Mouse (Mus musculus) left cerebral cortex, adult 8-10 months (tissue): ENCODE measurements around the gene Gm20721. TPM values are rescaled to one million over a fixed set of nuclear protein-coding genes. Genes with fewer than 3 reads are reported as not detected.
"Not testable (repeated sequence)": the region's sequence is repeated elsewhere in the genome, so short reads cannot be mapped to it uniquely, and the experiment has no call there.

ENCODE experiments used
- DNase-seq, 2 experiments: peaks; one replicate each; pipeline ENCODE4 v3.0.0; 2022; ENCODE audit warnings: low spot score in 2 of 2
- total RNA-seq, 4 experiments: library from RNA; stranded (reverse); gene quantifications; 2 replicates each; pipeline ENCODE4 v1.2.4; 2022

Gene Gm20721
- total RNA-seq, 4 experiments from 2014 or later, result 0.91 to 3.4 (median 1.6) TPM

DNA sequence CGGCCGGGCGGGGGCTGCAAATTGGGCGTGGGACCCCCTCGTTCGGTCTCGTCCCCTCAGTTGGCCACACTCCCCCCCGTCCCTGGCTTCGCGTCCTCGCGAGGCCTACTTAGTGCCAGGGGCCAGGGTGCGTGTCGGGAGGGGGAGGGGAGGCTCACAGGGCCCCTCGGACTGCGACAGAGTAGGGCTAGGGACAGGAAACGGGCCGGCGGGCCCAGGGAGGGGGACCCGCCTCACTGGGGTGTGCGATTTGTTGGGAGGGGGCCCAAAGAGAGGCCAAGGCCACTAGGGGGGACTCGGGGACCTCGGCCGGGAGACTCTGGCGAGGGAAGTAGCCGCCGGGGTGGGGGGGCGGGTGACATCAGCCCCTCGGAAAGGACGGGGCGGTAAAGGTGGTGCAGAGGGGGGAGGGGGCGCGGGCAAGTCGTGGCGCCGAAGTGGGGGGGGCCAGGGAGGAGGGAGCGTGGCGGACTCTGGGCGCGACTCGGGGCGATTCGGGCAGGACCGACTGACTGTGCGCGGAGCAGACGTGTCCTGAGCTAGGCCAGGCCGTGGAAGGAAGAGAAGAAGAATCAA, 15.8 kb downstream of the Gm20721 start:
- peak in 1 of 2 experiments; percentile 54 for DNase-seq

DNA sequence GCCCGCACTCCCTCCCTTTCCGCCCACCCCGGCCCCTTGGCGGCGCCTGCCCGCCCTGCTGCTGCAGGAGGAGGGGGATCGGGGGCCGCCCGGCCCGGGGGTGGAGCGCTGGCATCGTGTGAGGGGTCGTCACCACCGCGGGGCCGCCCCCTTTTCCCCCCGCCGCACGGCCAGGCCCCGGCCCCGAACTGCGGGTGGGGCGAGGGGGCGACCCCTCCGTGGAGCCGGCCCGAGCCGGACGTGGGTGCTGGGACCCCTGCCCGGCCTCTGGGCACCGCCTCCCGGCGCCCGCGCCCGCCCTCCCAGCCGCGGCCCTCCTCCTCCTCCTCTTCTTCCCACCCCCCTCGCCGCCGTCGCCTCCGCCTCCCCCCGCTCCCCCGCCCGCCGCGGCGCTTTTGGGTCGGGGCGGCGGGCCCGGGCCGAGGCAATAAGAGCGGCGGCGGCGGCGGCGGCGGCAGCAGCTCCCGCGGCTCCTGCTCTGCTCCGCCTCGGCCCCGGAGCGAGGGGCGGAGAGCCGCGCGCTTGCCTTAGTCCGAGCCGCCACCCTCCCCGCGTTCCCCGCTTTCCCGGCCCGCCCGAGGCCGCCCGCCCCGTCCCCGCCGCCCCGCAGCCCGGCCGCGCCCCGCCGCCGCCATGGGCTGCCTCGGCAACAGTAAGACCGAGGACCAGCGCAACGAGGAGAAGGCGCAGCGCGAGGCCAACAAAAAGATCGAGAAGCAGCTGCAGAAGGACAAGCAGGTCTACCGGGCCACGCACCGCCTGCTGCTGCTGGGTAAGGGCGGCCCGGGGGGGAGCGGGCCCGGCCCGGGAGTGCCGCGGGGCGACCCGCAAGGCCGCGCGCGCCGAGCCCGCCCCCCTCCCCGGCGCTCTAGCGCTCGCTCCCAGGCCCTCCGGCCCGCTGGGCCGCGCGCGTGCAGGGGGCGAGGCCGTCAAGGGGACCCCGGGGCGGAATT, 16.6 kb downstream of the Gm20721 start:
- DNase-seq, result peak in 1 of 2 experiments; percentile 66

DNA sequence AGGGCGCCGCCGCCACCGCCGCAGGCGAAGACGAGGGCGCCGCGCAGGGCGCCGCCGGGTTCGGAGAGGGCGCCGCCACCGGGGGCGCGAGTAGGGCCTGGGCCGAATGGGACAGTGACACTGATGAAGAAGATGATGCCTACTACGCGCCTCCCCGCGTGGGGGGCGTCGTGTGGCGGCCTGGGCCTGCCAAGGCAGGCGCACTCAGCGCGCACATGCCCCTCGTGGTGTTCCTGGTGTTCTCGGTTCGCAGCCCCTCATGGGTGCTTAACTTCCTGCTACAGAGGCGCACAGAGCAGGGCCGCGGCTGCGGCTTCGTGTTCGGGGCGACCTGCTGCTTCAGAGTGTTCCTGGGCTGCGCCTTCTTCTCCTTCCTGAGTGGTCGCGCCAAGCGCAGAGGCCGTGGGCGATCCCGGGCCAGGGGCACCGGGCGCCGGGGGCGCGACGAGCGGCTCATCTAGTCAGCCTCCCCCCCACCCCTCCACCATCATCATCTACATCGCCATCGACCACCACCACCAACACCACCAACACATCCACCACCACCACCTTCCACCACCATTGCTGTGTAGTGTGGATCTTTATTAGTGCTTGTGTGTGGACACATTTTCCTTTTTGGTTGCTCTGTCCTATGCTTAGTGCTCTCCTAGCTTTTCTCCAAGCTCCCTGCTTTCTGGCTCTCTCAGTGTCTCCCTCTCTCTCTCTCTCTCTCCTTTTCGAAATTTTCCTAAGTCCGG, 17.4 kb downstream of the Gm20721 start:
- peak in 1 of 2 experiments; percentile 34 for DNase-seq

DNA sequence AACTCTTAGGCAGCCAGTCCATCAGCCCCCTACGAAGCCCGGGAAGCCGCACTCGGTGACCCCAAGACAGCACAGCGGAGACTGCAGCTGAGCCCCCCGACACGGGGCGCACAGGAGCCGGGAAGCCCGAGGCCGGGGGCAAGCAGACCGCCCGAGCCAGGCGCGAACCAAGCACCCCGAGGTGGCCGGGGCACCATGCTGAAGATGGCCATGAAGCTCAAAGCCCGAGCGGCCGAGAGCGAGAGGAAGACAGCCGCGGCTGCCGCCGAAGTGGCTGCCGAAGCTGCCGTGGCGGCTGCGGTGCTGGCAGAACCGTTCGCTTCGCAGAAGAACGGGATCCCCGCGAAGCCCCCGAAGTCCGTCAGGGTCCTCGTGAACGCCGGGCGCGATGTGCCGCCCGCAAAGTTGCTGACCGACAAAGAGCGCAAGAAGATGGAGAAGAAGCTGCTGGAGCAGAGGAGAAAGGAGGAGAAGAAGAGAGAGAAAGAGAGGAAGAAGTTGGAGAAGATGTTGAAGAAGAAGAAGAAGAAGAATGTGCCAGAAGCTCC, 18.1 kb downstream of the Gm20721 start:
- DNase-seq, result no peak

DNA sequence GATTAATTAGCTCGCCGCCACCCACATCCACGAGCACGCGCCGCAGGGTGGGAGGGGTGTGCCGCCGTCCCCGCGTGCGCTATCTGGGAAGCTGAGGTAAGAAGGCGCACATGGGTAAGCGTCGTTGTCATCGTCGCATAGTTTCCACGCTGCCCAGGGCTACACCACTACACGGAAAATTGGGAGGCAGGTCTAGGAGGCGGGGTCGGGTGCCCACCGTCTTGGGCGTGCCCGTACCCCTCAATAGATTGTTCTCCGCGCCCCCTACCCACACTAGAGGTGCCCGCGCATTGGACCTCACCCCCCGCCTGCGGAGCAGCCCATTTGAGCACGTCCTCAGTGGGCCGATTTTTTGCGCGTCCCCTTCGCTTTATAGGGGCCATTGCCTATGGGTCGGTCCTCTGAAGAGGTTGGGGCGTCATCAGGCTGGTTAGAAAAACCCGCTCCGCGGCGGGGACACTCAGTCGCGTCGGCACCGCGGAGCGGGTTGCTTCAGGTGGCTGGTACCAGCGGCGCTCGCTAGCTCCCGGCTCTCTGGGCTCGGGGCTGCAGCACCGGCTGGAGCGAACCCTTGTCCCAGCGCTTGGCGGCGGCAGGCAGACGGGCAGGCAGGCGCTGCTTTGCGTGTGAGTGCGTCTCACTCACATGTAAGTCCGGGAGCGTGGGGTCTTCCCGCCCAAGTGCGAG, 19.1 kb downstream of the Gm20721 start:
- peak; percentile 63 to 79 for DNase-seq

DNA sequence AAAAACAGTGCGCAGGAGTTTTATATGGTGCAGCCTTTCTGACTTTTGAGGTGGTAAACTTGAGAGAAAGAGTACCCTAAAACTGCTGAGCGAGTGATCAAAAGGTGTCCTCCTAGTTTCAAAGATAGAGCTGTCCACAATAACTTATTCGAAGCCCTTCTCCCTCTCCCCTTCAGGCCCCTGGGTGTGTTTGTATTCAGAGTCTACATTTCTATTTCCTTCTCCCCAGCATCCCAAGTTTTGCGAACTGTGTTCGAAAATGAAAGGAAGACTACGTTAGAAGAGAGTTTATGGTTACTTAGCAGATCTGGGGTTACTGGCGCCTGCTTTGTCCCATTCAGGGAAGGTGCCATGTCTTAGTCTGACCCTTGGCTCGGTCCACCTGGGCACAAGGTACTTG, 20.0 kb downstream of the Gm20721 start:
- DNase-seq, result no peak

DNA sequence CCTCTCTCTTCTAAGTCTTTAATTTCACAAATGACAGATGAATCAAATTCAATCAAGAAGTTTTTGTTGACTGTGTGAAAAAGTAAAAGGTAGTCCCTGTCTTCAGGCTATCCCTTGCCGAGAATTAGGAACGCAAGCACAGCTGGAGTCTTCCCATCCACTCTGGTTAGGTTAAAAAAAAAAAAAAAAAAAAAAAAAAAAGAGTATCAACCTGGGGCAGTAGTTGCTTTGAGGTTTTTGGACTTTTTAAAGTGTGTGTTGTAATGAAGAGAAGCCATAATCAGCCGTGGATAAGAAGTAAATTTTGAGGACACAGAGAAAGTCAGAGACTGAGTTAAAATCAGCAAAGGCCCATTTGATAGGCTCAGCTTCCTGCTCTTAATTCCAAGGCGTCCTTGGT, 20.5 kb downstream of the Gm20721 start:
- DNase-seq, result no peak

DNA sequence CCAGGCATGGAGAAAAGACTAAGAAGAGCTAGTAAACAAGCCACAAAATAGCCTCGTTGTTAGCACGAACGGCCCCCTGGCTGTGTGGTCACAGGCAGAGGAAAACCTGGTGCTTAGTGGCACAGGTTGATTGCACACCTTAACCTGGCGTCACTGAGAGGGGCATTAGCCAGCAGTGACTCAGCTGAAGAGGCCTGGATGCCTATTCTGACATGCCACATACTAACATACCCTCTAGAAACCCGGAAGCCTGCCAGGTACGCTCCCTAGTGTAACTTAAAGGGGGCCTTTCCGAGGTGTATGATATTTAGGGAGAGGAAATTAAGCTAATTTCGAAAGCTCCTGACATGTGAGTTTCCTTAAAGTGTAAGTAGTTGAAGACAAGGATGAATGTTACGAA, 29.9 kb downstream of the Gm20721 start:
- DNase-seq, result no peak

DNA sequence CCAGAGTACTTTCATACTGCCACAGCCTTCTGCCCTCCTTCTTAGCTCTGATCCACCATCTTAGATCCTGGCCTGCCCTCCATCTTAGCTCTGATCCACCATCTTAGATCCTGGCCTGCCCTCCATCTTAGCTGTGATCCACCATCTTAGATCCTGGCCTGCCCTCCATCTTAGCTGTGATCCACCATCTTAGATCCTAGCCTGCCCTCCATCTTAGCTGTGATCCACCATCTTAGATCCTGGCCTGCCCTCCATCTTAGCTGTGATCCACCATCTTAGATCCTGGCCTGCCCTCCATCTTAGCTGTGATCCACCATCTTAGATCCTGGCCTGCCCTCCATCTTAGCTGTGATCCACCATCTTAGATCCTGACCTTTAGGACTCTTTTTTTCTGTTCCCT, 31.1 kb downstream of the Gm20721 start:
- DNase-seq, result not testable (repeated sequence)

DNA sequence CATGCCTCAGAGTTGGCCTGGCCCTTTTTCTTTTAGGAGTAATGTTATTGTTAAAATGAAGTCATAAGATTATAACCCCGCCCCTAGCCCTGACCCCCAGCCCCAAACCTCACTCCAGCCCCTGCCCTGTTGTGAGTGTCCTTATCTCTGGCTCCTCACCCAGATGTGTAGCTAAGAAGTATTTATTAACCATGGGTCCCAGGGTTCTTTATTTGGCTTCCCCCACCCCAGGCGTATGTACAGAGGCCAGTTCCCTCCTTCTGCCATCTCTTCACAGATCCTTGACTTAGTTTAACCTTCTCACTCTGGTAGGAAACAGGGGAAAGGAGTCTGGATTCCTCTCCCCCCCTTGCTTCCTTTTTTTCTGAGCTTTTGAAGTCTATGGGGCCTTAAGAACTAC, 33.9 kb downstream of the Gm20721 start:
- DNase-seq, result no peak

DNA sequence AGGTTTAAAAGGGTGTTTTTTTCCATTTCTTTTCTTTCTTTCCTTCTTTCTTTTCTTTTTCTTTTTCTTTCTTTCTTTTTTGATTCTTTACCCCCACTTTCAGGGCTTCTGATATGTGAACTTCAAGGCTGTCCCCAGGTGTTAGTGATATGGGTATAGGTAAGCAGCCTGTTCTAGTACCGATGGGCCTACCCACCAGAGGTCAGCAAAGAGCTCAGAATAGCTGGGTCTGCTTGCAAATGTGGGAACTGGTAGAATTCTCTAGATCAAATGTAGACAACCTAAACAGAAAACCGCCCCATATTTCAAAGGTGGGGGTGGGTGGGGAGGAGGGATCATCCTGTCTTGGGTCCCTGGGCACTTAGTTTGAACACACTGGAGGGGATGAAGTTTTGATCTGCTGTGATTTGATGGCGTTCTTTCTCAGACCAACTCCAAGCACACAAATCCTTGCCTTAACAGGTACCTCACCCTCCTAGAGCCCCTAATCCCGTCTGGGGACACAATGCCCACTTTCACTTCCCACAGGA, 34.3 kb downstream of the Gm20721 start:
- peak; percentile 56 to 57 for DNase-seq

DNA sequence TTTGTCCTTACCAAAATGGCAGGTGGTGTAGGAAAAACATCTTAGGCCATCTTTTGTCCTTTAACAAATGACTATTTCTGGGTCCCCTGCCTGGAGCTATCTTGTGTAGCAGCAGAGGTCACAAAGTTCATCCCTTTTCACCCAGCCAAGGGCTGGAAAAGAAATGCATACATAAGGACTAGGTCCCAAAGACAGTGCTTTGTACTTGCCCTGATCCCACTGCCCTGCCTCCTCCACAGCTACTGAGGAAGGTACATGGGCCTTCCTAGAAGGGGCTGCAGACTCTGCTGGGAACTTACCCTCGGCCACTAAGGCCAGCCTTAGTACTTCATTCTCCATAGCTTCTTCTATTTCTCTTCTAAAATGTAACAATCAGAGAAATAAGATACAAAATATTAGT, 34.9 kb downstream of the Gm20721 start:
- DNase-seq, result no peak

DNA sequence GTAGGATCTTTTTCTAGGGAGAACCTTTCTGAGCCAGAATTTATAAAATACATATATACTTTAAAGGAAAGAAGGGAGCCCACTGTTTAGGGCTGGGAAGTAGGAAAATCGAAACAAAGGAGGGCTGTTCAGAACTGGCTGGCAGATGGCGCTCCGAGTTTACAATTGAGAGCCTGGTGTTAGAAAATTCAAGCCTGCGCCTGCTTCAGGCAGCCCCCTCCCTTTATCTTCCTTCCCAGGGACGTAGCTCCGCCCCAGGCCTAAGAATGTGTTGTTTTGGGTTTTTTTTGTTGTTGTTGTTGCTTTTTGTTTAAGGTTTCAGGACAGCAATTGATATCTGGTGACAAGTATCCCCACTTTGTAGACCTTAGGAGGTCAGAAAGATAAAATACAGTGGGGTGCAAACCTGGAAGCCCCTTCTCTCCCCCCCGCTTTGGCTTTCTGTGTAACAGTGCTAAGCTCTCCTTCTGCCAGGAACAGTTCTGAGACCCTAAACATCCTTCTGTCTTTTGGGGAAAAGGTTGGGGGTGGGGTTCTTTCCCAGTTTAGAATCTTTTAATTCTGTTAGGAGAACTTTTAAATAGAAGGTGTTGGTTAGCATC, 35.5 kb downstream of the Gm20721 start:
- DNase-seq, result no peak

DNA sequence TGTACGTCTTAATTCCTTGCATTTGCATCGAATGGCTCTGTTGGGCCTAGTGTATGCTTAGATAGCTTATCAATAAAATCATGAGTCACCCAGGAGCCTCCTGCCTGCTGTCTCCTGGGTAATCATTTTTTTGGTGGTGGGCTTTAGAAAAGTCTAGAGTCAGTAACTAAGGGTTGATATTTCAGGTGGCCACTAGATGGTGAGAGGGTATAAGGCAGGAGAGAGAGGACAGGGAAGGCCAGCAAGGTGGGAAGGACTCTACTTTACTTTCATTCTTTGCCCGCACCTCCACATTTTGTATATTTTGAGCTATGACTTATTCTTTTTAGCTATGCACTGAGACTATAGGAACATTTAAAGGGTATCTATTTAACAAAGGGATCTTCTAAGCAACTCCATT, 38.6 kb downstream of the Gm20721 start:
- DNase-seq, result no peak

DNA sequence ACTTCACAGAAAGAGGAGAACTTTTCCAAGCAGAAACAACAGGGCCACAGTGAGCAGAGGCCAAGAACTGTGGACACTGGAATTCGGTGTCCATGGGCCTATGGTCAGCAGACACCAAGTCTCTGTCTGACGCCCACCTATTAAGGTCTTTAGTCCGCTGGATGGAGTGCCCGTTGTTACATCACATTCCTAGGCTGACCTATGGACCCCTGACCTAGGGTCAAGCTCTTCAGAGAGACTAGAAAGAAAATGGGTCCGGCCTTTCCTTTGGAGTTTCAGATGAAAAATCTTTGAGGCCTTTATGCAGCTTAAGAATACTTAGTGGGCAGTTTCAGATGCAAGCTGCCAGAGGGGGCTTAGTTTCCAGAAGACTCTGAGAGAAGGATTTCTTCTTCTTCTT, 40.9 kb downstream of the Gm20721 start:
- no peak for DNase-seq

DNA sequence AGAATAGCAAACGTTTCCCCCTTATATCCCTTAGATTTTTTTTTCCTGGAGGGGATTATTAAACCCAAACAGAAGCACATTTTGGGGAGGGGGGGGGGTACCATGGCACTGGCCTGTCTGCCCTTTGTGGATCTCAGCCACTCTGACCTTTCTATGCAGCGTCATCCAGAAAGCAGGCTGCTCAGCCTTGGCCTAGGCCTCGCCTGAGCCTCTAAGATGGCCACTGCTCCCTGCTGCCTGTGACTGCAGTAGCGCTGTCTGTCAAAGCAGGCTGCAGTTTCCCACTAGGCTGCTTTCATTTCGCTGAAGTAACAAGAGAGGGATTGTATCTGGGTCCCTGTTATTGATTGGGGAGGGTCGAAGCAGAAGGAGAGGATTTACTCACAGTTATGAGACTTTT, 44.0 kb downstream of the Gm20721 start:
- DNase-seq, result no peak

DNA sequence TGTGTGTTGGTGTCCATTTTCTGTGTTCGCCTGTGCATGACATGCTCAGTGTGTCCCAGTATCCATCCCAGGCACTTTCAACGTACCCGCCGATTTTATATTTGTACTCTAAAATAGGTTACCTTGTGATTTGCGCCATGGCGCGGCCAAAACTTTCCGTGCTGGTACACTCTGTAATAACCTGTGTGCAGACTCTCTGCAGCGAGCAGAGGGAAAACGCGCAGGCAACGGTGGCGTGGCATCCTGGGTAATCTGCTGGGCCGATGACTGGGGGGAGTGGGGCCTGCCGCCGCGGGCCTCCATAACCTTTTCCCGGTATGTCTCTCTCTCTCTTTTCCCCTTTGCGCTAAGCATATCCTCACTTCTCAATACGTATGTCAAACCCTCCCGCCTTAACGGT, 45.8 kb downstream of the Gm20721 start:
- DNase-seq, result no peak

DNA sequence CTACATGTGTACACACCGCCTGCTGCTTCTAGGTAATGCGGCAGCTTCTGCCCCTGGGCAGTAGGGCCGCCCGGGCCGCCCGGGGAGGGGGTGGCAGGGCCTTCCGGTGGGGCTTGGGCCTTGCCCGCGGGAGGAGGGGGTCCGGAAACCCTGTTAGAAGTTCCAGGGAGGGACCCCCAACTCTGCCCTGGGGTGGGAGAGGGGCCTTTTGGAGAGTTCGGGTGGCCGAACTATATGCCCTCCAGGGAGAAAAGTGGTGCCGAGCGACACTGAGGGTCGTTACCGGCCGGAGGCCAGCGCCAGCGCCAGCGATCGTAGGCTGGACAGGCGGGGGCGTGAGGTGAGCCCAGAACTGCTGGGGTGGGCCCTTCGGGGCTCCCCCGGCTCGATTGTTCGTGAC, 46.3 kb downstream of the Gm20721 start:
- no peak for DNase-seq

DNA sequence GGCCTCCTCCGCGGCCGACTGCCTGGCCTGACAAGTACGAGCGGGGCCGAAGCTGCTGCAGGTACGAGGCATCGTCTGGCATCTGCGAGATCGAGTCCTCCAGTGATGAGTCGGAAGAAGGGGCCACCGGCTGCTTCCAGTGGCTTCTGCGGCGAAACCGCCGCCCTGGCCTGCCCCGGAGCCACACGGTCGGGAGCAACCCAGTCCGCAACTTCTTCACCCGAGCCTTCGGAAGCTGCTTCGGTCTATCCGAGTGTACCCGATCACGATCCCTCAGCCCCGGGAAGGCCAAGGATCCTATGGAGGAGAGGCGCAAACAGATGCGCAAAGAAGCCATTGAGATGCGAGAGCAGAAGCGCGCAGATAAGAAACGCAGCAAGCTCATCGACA, 46.7 kb downstream of the Gm20721 start:
- DNase-seq, result no peak

DNA sequence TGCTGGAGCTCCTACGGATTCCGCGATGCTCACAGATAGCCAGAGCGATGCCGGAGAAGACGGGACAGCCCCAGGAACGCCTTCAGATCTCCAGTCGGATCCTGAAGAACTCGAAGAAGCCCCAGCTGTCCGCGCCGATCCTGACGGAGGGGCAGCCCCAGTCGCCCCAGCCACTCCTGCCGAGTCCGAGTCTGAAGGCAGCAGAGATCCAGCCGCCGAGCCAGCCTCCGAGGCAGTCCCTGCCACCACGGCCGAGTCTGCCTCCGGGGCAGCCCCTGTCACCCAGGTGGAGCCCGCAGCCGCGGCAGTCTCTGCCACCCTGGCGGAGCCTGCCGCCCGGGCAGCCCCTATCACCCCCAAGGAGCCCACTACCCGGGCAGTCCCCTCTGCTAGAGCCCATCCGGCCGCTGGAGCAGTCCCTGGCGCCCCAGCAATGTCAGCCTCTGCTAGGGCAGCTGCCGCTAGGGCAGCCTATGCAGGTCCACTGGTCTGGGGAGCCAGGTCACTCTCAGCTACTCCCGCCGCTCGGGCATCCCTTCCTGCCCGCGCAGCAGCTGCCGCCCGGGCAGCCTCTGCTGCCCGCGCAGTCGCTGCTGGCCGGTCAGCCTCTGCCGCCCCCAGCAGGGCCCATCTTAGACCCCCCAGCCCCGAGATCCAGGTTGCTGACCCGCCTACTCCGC, 47.3 kb downstream of the Gm20721 start:
- DNase-seq, result no peak
